ENCODE assay signal across 21 mouse cellular contexts in genomic region chr5:16006964-16007363, GRCm38 (mm10).
DNase-seq lines count a peak whose midpoint lies in the region; ATAC-seq lines count a peak whose summit lies in the region.
"Had no signal": no experiment of that assay in that cellular context is flagged by ENCODE, and none has a peak within 500 bp of the region (broad histone marks: within the 10 kb centered on the region; RNA-seq: fewer than 3 reads in every experiment).

No protein-coding gene starts in this region.

- H3K4me2 ChIP-seq in heart, embryonic 11.5 days, result no peak overlapping the region
- H3K4me2 ChIP-seq in heart, embryonic 16.5 days (ENCODE audit: low read depth, low read length), result no peak overlapping the region
- H3K4me2 ChIP-seq: forebrain, embryonic 13.5 days; hindbrain, embryonic 12.5 days; hindbrain, embryonic 15.5 days had no signal

- H3K4me1 ChIP-seq in heart, embryonic 10.5 days, result no peaks in the 10 kb centered on the region
- H3K4me1 ChIP-seq in heart, embryonic 11.5 days (ENCODE audit: control insufficient read depth, insufficient read depth, low read length), result no peaks in the 10 kb centered on the region
- H3K4me1 ChIP-seq in heart, embryonic 16.5 days (ENCODE audit: control insufficient read depth, insufficient read depth, low read length), result peaks cover 11% of the 10 kb centered on the region

- H3K4me3 ChIP-seq in heart, embryonic 10.5 days, result no peak overlapping the region
- H3K4me3 ChIP-seq in heart, embryonic 11.5 days (ENCODE audit: low read depth, low read length), result no peak overlapping the region
- no peak overlapping the region for H3K4me3 ChIP-seq in heart, embryonic 16.5 days (ENCODE audit: low read length)
- H3K4me3 ChIP-seq: forebrain, embryonic 10.5 days; forebrain, embryonic 13.5 days; hindbrain, embryonic 12.5 days; hindbrain, embryonic 15.5 days had no signal

- no peaks in the 10 kb centered on the region for H3K9me3 ChIP-seq in heart, embryonic 10.5 days
- no peaks in the 10 kb centered on the region for H3K9me3 ChIP-seq in heart, embryonic 11.5 days (replicated peaks; ENCODE audit: control insufficient read depth, low read length)
- no peaks in the 10 kb centered on the region for H3K9me3 ChIP-seq in heart, embryonic 16.5 days (replicated peaks; ENCODE audit: control insufficient read depth, low read length)
- H3K9me3 ChIP-seq: forebrain, embryonic 10.5 days; forebrain, embryonic 13.5 days; hindbrain, embryonic 12.5 days; hindbrain, embryonic 15.5 days had no signal

- no peak overlapping the region for H3K9ac ChIP-seq in heart, embryonic 11.5 days (ENCODE audit: low read depth, low read length)
- H3K9ac ChIP-seq in heart, embryonic 16.5 days (ENCODE audit: low read length), result no peak overlapping the region
- H3K9ac ChIP-seq: forebrain, embryonic 13.5 days; hindbrain, embryonic 12.5 days; hindbrain, embryonic 15.5 days had no signal

- no peak overlapping the region for H3K27ac ChIP-seq in heart, embryonic 10.5 days
- H3K27ac ChIP-seq in heart, embryonic 11.5 days (ENCODE audit: low read depth, low read length), result no peak overlapping the region
- no peak overlapping the region for H3K27ac ChIP-seq in heart, embryonic 16.5 days (ENCODE audit: low read length)
- H3K27ac ChIP-seq: forebrain, embryonic 10.5 days; forebrain, embryonic 13.5 days; hindbrain, embryonic 12.5 days; hindbrain, embryonic 15.5 days had no signal

- intact Hi-C loops in heart, postnatal 36 days (cut with DNase I), result loop anchor here (5.0 kb wide), 1 partner anchor 40 kb away; no protein-coding TSS in a partner anchor

- no peaks in the 10 kb centered on the region for H3K36me3 ChIP-seq in heart, embryonic 10.5 days
- no peaks in the 10 kb centered on the region for H3K36me3 ChIP-seq in heart, embryonic 11.5 days (ENCODE audit: control insufficient read depth, insufficient read depth, low read length)
- H3K36me3 ChIP-seq in heart, embryonic 16.5 days (ENCODE audit: control insufficient read depth, insufficient read depth), result no peaks in the 10 kb centered on the region
- H3K36me3 ChIP-seq: forebrain, embryonic 10.5 days; hindbrain, embryonic 12.5 days; hindbrain, embryonic 15.5 days had no signal

- 55% methylated on average over 6 of the region's 6 CpGs for WGBS in heart, embryonic 10.5 days
- WGBS in heart, embryonic 11.5 days (ENCODE audit: insufficient replicate concordance), result 49% methylated on average over 6 of the region's 6 CpGs
- 37% methylated on average over 6 of the region's 6 CpGs for WGBS in heart, embryonic 16.5 days

- H3K27me3 ChIP-seq in heart, embryonic 10.5 days (ENCODE audit: insufficient read depth, poor library complexity, severe bottlenecking), result no peaks in the 10 kb centered on the region
- H3K27me3 ChIP-seq in heart, embryonic 11.5 days (ENCODE audit: control insufficient read depth, insufficient read depth, low read length), result no peaks in the 10 kb centered on the region
- no peaks in the 10 kb centered on the region for H3K27me3 ChIP-seq in heart, embryonic 16.5 days (ENCODE audit: control insufficient read depth, insufficient read depth, low read length)
- H3K27me3 ChIP-seq: forebrain, embryonic 13.5 days had no signal

- DNase-seq in heart, adult 11 months, result peak; percentile 94
- DNase-seq in heart, embryonic 10.5 days (ENCODE audit: low spot score), result no peak
- DNase-seq in heart, adult 8-10 months (ENCODE audit: low spot score), result peak; percentile 20
- no peak for DNase-seq in heart, postnatal 36 days
- DNase-seq: adrenal gland, postnatal 10 days; adrenal gland, postnatal 36 days; cerebellum, adult 18-20 months; cerebellum, adult 9-10 months; cerebellum, postnatal 14 days; gastrocnemius, postnatal 10 days; gastrocnemius, postnatal 36 days; kidney, adult 2 months had no signal

- ATAC-seq in heart, embryonic 11.5 days (replicated peaks; ENCODE audit: insufficient number of reproducible peaks, low FRiP score, low TSS enrichment), result no peak
- peak; percentile 76 for ATAC-seq in heart, embryonic 16.5 days (replicated peaks; ENCODE audit: extremely low read depth, insufficient read depth, low FRiP score)
- ATAC-seq: activated CD4-positive, CD25-positive, alpha-beta regulatory T cell, adult 4 months; forebrain, embryonic 13.5 days; forebrain, embryonic 16.5 days; intestine, postnatal 0 days had no signal

Comparison
In these comparisons a context has a peak if more than half of its experiments do, and no peak if none do; other contexts are left out.
1. DNase-seq: peak in heart, adult 11 months (single experiment) and heart, adult 8-10 months (single experiment); none in heart, embryonic 10.5 days (single experiment) and heart, postnatal 36 days (0 of 2).